Mouse (Mus musculus) liver, embryonic 16.5 days (tissue): ENCODE results near the gene Myg1. TPM values are rescaled to one million over a fixed set of nuclear protein-coding genes. Genes with fewer than 3 reads are reported as not detected.
A peak's percentile ranks its signal among the peaks of the same experiment; 100 is the strongest.

Source experiments
- ATAC-seq: fragments of 200-750 bp; cut with Nextera tagmentation; 2 replicates; pipeline ENCODE4 v1.8.0; 2017; ENCODE audit warnings: low read depth, mild to moderate bottlenecking, moderate number of reproducible peaks, moderate library complexity
- H3K27ac ChIP-seq: fragments of 300-500 bp; sonication (generic); 2 replicates; pipeline ENCODE4 v1.5.1; 2014; ENCODE audit warnings: mild to moderate bottlenecking, low read length
- H3K27me3 ChIP-seq: fragments of 300-500 bp; sonication (generic); 2 replicates; pipeline ENCODE4 v1.6.1; 2014; ENCODE audit warnings: low read depth, low read length, mixed read lengths; ENCODE audit not compliant: control insufficient read depth, insufficient read depth
- H3K36me3 ChIP-seq: fragments of 300-500 bp; sonication (generic); 2 replicates; pipeline ENCODE4 v1.6.1; 2014; ENCODE audit warnings: mild to moderate bottlenecking; ENCODE audit not compliant: control insufficient read depth, insufficient read depth
- H3K4me1 ChIP-seq: fragments of 300-500 bp; sonication (generic); 2 replicates; pipeline ENCODE4 v1.6.1; 2014; ENCODE audit warnings: low read depth, low read length, mixed read lengths; ENCODE audit not compliant: control insufficient read depth
- H3K4me2 ChIP-seq: fragments of 300-500 bp; sonication (generic); 2 replicates; pipeline ENCODE4 v1.6.1; 2014; ENCODE audit warnings: low read depth, low read length, mixed read lengths
- H3K4me3 ChIP-seq: fragments of 300-500 bp; sonication (generic); 2 replicates; pipeline ENCODE4 v1.5.1; 2014; ENCODE audit warnings: low read depth, mild to moderate bottlenecking, low read length
- H3K9ac ChIP-seq: fragments of 300-500 bp; sonication (generic); 2 replicates; pipeline ENCODE4 v1.6.1; 2014; ENCODE audit warnings: low read depth, low read length
- H3K9me3 ChIP-seq: fragments of 300-500 bp; sonication (generic); replicated peaks from 2 replicates; pipeline ENCODE4 v1.6.1; 2016; ENCODE audit warnings: low read length; ENCODE audit not compliant: control insufficient read depth
- WGBS: fragments of 180-500 bp; shearing (Covaris S2); extraction: QIAGEN DNeasy Blood & Tissue Kit; methylation state at CpG from one replicate; pipeline ENCODE4 v1.1.7; 2014; ENCODE audit not compliant: insufficient replicate concordance; 5-methylcytosine and 5-hydroxymethylcytosine counted together
- polyA plus RNA-seq: library from polyadenylated mRNA; unstranded; fragments of >200 nt; fragmentation: Nextera tagmentation; extraction: Ambion mirVana; gene quantifications from 2 replicates; pipeline ENCODE4 v1.2.1, GENCODE M21; 2015

The Myg1 gene
- polyA plus RNA-seq, 1 experiment from 2014 or later: 34.0 TPM

- whole genome bisulfite sequencing: 15% methylated on average over 7 of the region's 7 CpGs
- ATAC-seq: no peak
- Histone ChIP-seq H3K9me3 (no peaks in the 10 kb centered on the region), H3K4me2 (no peak overlapping the region), H3K9ac (no peak overlapping the region), H3K27ac (no peak overlapping the region), H3K36me3 (no peaks in the 10 kb centered on the region), H3K4me1 (no peaks in the 10 kb centered on the region), H3K4me3 (no peak overlapping the region), H3K27me3 (peaks cover 73% of the 10 kb centered on the region)
Measured at GRCm38 (mm10) chr15:102366238-102366637, 34.7 kb downstream of the Myg1 start.

DNA sequence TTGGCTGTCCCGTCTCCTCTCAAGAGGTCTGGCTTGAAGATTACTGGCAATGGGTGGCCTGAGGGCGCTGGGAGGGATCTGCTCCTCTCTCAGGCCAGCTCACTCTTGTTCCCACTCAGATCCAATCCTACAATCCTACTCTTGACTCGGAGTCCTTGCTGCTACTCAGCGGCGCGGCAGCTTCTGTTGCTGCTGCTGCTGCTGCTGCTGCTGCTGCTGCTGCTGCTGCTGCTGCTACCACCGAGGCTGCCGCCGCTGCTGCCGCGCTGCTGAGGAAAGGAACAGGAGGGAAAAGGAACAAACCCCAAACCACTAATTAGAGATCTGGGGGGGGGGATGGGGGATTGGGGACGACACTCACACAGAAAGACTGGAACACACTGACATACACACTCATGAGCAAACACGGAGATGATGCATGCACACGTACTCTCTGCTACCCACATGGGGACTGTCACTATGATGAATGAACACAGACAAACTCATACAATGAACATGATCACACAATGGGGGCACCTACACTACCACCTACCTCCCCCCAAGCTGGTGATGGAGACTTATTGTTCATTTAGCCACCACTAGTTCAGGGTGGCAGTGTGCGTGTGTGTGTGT is 35.3 kb downstream of the Myg1 start, which contains the start of gene Sp7:
Gene Sp7, minus strand, starts transcription at position 450 of the 612 bp plus-strand sequence.
- no peak within 1 kb of the TSS for H3K9ac ChIP-seq
- WGBS: 8% methylated on average over 15 of the region's 15 CpGs
- no peaks in the 10 kb centered on the region for H3K9me3 ChIP-seq
- H3K27me3 ChIP-seq: peaks cover 77% of the 10 kb centered on the region
- no peak within 1 kb of the TSS for H3K4me2 ChIP-seq
- H3K4me3 ChIP-seq: no peak within 1 kb of the TSS
- no peaks in the 10 kb centered on the region for H3K4me1 ChIP-seq
- no peak for ATAC-seq
- H3K27ac ChIP-seq: no peak within 1 kb of the TSS
- no peaks in the 10 kb centered on the region for H3K36me3 ChIP-seq

- peaks cover 58% of the 10 kb centered on the region for H3K27me3 ChIP-seq
- no peaks in the 10 kb centered on the region for H3K4me1 ChIP-seq
- H3K36me3 ChIP-seq: no peaks in the 10 kb centered on the region
- no peak overlapping the region for H3K4me3 ChIP-seq
- no peak overlapping the region for H3K27ac ChIP-seq
- H3K9me3 ChIP-seq: no peaks in the 10 kb centered on the region
- ATAC-seq: no peak
- no peak overlapping the region for H3K4me2 ChIP-seq
- no peak overlapping the region for H3K9ac ChIP-seq
- whole genome bisulfite sequencing: 15% methylated on average over 13 of the region's 13 CpGs
Measured at GRCm38 (mm10) chr15:102369972-102370371, 38.5 kb downstream of the Myg1 start.

- H3K4me3 ChIP-seq: no peak overlapping the region
- no peaks in the 10 kb centered on the region for H3K4me1 ChIP-seq
- no peak overlapping the region for H3K27ac ChIP-seq
- WGBS: 12% methylated on average over 10 of the region's 10 CpGs
- H3K9ac ChIP-seq: no peak overlapping the region
- H3K9me3 ChIP-seq: no peaks in the 10 kb centered on the region
- H3K4me2 ChIP-seq: no peak overlapping the region
- no peaks in the 10 kb centered on the region for H3K36me3 ChIP-seq
- no peak for ATAC-seq
- peaks cover 53% of the 10 kb centered on the region for H3K27me3 ChIP-seq
Measured at GRCm38 (mm10) chr15:102370727-102371126, 39.2 kb downstream of the Myg1 start.

- ATAC-seq: peak; percentile 88
- no peaks in the 10 kb centered on the region for H3K36me3 ChIP-seq
- H3K4me2 ChIP-seq: peak overlapping the region; percentile 95
- peak overlapping the region; percentile 63 for H3K4me3 ChIP-seq
- under 1% methylated on average over 42 of the region's 43 CpGs for WGBS
- H3K27me3 ChIP-seq: peaks cover 8% of the 10 kb centered on the region
- H3K9me3 ChIP-seq: no peaks in the 10 kb centered on the region
- H3K27ac ChIP-seq: no peak overlapping the region
- peaks cover 21% of the 10 kb centered on the region for H3K4me1 ChIP-seq
- peak overlapping the region; percentile 55 for H3K9ac ChIP-seq
Measured at GRCm38 (mm10) chr15:102376453-102377162, 45.1 kb downstream of the Myg1 start.

- Histone ChIP-seq H3K36me3 (no peaks in the 10 kb centered on the region), H3K27ac (no peak overlapping the region), H3K4me2 (peak overlapping the region; percentile 95), H3K4me1 (peaks cover 23% of the 10 kb centered on the region), H3K9me3 (no peaks in the 10 kb centered on the region), H3K9ac (peak overlapping the region; percentile 55), H3K4me3 (peak overlapping the region; percentile 63), H3K27me3 (peaks cover 8% of the 10 kb centered on the region)
- under 1% methylated on average over 7 of the region's 7 CpGs for WGBS
- peak; percentile 74 for ATAC-seq
Measured at GRCm38 (mm10) chr15:102377163-102377543, 45.6 kb downstream of the Myg1 start.

- Histone ChIP-seq H3K27ac (peak overlapping the region; percentile 37; the same call in 1 of the 2 replicates), H3K36me3 (no peaks in the 10 kb centered on the region), H3K4me3 (no peak overlapping the region), H3K27me3 (peaks cover 6% of the 10 kb centered on the region), H3K4me2 (peak overlapping the region; percentile 95), H3K4me1 (peaks cover 23% of the 10 kb centered on the region), H3K9me3 (no peaks in the 10 kb centered on the region), H3K9ac (no peak overlapping the region)
- WGBS: 4% methylated on average over 10 of the region's 10 CpGs
- ATAC-seq: no peak
Measured at GRCm38 (mm10) chr15:102377810-102378262, 46.3 kb downstream of the Myg1 start.

- Histone ChIP-seq H3K9me3 (no peaks in the 10 kb centered on the region), H3K27ac (no peak overlapping the region), H3K4me3 (no peak overlapping the region), H3K9ac (no peak overlapping the region), H3K4me2 (no peak overlapping the region), H3K4me1 (peaks cover 17% of the 10 kb centered on the region), H3K36me3 (no peaks in the 10 kb centered on the region), H3K27me3 (no peaks in the 10 kb centered on the region; the same call in 1 of the 2 replicates)
- 0 out of 2 replicates have a peak, but pooled peaks have one; percentile 39 for ATAC-seq
- WGBS: 1% methylated on average over 7 of the region's 7 CpGs
Measured at GRCm38 (mm10) chr15:102381575-102381974, 50.1 kb downstream of the Myg1 start.

DNA sequence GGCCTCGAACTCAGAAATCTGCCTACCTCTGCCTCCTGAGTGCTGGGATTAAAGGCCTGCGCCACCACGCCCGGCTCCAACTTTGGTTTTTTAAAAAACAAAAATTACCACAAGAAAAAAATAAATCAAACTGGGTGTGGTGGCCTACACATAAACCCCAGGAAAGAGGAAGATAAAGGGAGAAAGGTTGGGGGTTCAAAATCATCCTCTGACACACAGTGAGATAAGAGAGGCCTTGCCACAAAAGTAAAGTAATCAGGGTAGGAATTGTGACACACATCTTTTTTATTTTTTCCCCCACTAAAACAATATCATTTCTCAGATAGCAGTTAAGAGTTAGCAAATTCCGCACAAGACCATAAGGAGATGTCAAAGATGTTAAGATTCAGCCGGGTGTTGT is 52.2 kb downstream of the Myg1 start:
- Histone ChIP-seq H3K4me1 (peaks cover 6% of the 10 kb centered on the region), H3K27me3 (no peaks in the 10 kb centered on the region), H3K36me3 (no peaks in the 10 kb centered on the region), H3K4me2 (no peak overlapping the region), H3K9ac (no peak overlapping the region), H3K27ac (no peak overlapping the region), H3K9me3 (no peaks in the 10 kb centered on the region), H3K4me3 (no peak overlapping the region)
- WGBS: 32% methylated on average over 6 of the region's 6 CpGs
- no peak for ATAC-seq
